Mouse (Mus musculus): ENCODE measurements around the gene Dzank1. TPM values are rescaled to one million over a fixed set of nuclear protein-coding genes. Genes with fewer than 3 reads are reported as not detected.

Gene Dzank1
- total RNA-seq, 2 experiments from 2014 or later = 171 to 174 TPM

DNA sequence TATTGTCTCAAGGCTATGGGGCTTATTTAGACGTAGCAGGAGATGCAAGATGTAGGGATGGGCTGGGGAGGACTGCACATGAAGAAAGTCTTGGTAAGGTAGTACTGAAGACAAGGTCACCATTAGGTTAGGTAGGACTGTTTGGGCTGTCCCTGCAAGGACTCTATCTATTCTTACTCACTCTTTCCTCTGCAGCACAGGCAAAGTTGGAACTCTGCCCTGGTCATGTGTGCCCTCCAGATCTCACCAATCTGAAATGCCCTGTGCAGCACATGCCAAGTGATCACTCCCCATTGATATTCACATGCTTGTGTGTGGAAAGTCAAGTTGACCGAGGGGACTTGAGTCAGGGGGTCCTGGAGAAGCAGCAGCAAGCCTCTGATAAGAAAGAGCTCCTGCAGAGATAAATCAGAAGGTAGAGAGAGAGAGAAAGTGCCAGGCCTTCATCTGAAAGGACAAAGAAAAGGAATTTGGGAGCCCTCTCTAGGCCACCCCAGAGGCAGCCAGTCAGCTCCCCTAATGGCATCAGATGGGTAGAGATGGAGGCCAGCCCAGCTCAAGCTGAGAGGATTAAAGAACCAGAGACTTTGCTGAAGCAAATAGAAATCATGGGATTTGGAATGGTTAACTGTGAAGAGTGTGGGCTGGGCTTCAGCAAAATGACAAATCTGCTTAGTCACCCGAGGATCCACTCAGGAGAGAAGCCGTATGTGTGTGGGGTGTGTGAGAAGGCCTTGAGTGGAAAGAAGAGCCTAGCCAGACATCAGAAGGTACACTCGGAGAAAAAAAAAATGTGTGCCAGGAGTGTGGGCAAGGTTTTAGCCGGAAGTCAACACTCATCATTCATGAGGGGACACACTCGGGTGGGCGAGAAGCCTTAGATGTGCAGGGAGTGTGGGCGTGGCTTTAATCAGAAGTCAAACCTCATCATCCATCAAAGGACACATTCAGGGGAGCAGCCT, 62.1 kb downstream of the Dzank1 start:
- peak overlapping the region; percentile 83 for H3K27ac ChIP-seq
- intact Hi-C loops (cut with DNase I) = loop anchor here (1.0 kb wide), 1 partner anchor 173 kb away; no protein-coding TSS in a partner anchor
- DNase-seq (ENCODE audit: extremely low spot score in 1 of 2, low spot score in 2 of 2) = peak in 1 of 2 experiments; percentile 56
- H3K4me3 ChIP-seq = no peak overlapping the region
- no peak for TF ChIP-seq CTCF (IDR thresholded peaks at IDR 0.05)

DNA sequence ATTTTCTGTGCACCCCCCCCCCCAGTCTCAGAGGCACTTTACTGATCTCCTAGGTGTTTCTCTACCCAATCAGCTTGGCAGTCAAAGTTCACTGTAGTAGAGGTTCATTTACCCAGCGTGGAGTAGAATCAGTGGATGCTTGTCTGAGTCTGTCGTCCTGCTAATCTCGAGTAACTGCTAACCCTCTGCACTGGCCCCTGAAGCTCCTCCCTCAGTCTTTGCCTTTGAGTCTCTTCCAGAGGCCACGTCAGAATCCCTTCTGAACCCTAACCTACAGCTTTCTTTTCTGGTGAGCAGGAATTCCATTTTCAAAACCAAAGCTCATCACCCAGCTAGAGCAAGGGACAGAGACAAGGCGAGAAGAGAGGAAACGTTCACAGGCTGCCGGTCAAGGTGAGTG, 63.0 kb downstream of the Dzank1 start:
- no peak for DNase-seq (ENCODE audit: extremely low spot score in 1 of 2, low spot score in 2 of 2)
- intact Hi-C loops (cut with DNase I) = no loop called here
- peak overlapping the region; percentile 83 for H3K27ac ChIP-seq
- no peak for TF ChIP-seq CTCF (IDR thresholded peaks at IDR 0.05)
- no peak overlapping the region for H3K4me3 ChIP-seq

DNA sequence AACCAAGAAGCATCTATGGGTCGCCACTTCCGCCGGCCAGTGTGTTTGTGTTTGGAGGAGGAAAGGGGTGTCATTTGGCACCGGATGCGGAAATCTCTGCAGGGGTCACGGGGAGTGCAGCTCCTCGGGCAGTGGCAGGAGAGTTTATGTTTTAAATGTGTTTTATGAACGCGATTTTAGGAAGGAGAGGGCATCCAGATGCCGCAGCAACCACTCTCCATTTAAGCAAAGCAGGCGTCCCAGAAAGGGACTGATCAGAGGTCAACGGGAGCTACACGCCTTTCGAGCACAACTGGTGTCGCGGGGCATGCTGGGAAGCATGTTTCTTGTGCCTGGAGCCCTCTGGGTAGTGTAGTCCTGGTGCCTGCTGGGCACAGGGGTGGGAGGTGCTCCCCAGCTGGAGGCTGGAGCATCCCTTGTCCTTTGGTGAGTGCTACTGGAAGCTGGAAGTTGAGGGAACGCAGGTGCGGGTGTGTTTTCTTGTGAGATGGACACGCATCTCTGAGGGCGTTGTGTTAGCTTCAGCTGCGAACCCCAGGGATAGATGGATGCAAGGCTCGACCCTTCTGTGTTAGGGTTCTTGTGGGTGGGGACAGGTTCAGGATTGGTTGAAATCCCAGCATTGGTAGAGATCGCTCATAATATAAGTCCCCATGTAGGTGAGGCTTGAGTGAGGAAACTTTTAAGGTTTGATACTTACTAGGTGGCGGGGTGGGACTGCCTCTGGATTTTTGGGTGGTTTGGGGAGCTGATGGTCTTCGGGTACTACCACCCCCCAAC, 68.0 kb downstream of the Dzank1 start:
- intact Hi-C loops (cut with DNase I) = loop anchor here (2.0 to 10.0 kb wide), 3 partner anchors 90 to 474 kb away; partner anchors contain the start of genes Kat14 and Pet117
- peak overlapping the region; percentile 98 for H3K27ac ChIP-seq
- peak; percentile 86 for DNase-seq (ENCODE audit: extremely low spot score in 1 of 2, low spot score in 2 of 2)
- H3K4me3 ChIP-seq = peak overlapping the region; percentile 82
- TF ChIP-seq CTCF (IDR thresholded peaks at IDR 0.05) = no peak

DNA sequence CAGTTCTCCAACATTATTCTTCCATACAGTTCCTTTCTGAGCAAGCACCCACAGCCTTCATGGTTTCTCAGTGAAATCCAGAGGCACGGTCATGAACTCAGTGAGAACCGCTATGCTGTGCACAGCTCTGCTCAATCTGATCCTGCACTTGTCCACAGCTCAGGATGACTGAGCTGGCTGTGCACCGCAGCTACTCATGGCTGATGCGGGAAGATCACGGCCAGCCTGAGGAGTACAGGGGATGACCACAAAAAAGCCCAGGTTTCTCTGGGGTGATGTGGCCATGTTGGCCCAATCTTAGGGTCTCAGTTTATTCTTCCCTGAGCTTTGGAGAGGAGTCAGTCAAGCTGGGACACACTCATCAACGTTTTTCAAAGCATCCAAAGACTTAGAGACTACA, 68.9 kb downstream of the Dzank1 start:
- intact Hi-C loops (cut with DNase I) = loop anchor here (2.0 to 10.0 kb wide), 3 partner anchors 90 to 474 kb away; partner anchors contain the start of genes Kat14 and Pet117
- H3K27ac ChIP-seq = peak overlapping the region; percentile 98; the same call in 1 of the 2 replicates
- H3K4me3 ChIP-seq = peak overlapping the region; percentile 82
- no peak for DNase-seq (ENCODE audit: extremely low spot score in 1 of 2, low spot score in 2 of 2)
- TF ChIP-seq CTCF (IDR thresholded peaks at IDR 0.05) = no peak

DNA sequence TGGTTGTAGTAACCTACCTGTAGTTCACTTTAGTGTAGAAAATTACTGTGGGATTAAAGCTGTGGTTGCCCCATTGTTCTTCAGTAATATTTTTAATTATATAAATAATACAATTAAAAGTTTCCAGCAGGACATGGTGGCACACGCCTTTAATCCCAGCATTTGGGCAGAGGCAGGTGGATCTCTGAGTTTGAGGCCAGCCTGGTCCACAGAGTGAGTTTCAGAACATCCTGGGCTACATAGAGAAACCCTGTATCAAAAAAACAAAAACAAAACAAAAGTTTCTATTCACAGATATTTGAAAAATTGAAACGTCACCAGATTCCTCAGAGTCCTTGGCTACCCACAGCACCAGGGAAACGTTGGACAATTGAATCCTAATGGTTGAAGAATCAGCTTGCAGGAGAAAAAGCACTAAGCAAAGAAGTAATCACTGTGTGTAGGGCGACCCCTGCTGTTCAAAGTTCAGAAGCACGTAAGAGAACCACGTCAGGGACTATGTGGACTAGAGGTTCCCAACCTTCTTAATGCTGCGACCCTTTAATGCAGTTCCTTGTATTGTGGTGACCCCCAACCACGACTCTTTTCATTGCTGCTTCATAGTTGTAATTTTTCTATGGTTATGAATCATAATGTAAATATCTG, 74.7 kb downstream of the Dzank1 start:
- intact Hi-C loops (cut with DNase I) = loop anchor here (2.0 to 10.0 kb wide), 7 partner anchors 40 to 1340 kb away; no protein-coding TSS in a partner anchor
- Histone ChIP-seq H3K4me3 (no peak overlapping the region), H3K27ac (no peak overlapping the region)
- DNase-seq (ENCODE audit: extremely low spot score in 1 of 2, low spot score in 2 of 2) = peak; percentile 79 to 82
- peak; percentile 91 for TF ChIP-seq CTCF (IDR thresholded peaks at IDR 0.05)

DNA sequence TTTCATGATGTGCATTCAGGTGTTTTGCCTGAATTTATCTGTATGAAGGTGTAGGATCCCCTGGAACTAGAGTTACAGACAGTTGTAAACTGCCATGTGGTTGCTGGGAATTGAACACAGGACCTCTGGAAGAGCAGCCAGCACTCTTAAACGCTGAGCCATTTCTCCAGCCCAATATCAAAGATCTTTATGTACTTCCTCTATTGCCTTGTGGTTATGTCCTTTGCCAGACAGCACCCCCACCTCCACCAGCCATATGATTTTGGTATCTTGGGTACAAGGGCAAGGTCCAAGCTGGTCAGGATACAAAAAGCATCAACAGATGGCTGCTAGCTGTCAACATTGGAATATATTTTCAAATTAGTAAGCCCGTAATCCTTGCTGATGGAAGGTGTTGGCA, 76.8 kb downstream of the Dzank1 start:
- H3K27ac ChIP-seq = no peak overlapping the region
- no peak overlapping the region for H3K4me3 ChIP-seq
- intact Hi-C loops (cut with DNase I) = loop anchor here (5.0 to 10.0 kb wide), 5 partner anchors 38 to 1338 kb away; no protein-coding TSS in a partner anchor
- DNase-seq (ENCODE audit: extremely low spot score in 1 of 2, low spot score in 2 of 2) = no peak
- no peak for TF ChIP-seq CTCF (IDR thresholded peaks at IDR 0.05)

DNA sequence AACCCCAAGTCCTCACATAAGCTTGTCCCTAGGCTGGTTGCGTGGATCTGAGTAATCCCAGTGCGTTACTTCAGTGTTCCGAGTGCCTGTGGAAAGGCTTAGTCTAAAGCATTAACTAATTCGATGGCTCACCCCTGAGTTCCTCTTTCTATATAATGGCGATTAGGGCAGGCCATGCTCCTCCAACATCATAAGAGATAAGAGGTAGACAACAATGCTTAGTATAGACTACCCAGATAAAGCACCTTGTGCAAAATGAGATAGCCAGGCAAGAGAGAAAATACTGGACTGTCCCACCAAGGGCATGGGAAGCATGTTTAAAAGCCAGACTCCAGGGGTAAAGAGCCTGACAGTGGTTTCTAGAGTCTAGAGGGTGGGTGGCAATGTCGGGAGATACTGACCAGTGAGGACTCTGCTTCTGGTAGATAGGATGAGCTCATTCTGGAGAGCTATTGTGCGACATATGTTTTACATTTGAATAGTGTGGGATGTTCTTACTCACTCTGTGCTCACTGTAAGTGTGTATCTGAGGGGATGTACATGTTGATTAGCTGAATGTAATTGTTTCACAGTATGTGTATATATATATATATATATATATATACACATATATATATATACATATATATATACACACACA, 80.7 kb downstream of the Dzank1 start:
- DNase-seq (ENCODE audit: extremely low spot score in 1 of 2, low spot score in 2 of 2) = no peak
- TF ChIP-seq CTCF (IDR thresholded peaks at IDR 0.05) = no peak
- intact Hi-C loops (cut with DNase I) = no loop called here
- Histone ChIP-seq H3K27ac (no peak overlapping the region), H3K4me3 (no peak overlapping the region)

DNA sequence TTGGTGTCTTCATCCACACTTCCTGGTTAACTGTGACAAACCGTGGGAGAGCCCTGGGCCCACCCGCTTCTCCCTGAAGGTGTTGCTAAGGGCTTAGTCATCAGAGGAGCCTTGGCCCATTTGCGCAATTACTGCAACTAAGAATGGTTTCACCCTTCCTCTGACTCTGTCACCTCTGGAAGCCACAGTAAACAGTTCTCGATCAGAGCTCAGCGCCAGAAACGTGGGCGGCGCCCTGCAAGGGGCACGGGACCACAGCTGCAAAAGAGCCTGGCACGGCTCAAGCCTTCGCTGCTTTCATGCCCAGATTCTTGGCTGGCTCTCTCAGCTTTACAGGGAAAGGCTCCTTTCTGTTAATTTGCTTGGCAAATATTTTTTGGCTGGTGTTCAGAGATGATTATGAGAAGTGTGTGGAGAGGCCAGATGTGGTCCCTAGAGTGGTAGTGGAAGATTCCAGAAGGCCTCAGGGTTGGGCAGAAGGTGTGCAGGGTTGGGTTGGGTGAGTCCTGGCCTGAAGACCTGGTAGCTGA, 85.8 kb downstream of the Dzank1 start:
- no peak overlapping the region for H3K4me3 ChIP-seq
- peak overlapping the region; percentile 65 for H3K27ac ChIP-seq
- intact Hi-C loops (cut with DNase I) = loop anchor here (2.0 to 5.0 kb wide), 2 partner anchors 27 to 149 kb away; no protein-coding TSS in a partner anchor
- TF ChIP-seq CTCF (IDR thresholded peaks at IDR 0.05) = no peak
- peak; percentile 57 to 59 for DNase-seq (ENCODE audit: extremely low spot score in 1 of 2, low spot score in 2 of 2)

DNA sequence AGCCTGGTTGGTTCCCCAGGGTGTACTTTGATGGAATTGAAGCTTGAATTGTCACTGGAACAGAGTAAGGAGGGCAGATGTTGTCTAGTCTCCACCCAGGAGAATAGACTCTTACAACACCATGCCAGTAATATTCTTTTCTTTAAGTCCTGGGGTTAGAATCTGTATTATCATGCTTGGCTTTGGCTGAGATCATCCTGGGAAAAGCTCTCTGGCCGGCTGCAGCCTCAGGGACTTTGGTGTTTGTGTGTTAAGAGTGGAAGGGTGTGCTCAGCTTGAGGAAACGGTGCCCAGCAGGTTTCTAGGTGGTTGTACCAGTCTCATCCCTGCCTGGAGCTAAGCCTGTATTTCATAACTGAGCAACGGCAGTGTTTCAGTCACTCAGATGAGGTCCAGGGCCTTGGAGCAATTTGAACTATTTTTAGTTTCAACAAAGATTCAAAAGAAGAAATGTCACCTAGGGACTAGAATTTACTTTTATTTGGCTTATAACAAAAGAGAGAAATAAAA, 88.0 kb downstream of the Dzank1 start:
- no peak for TF ChIP-seq CTCF (IDR thresholded peaks at IDR 0.05)
- H3K27ac ChIP-seq = no peak overlapping the region
- H3K4me3 ChIP-seq = no peak overlapping the region
- DNase-seq (ENCODE audit: extremely low spot score in 1 of 2, low spot score in 2 of 2) = no peak
- intact Hi-C loops (cut with DNase I) = no loop called here

DNA sequence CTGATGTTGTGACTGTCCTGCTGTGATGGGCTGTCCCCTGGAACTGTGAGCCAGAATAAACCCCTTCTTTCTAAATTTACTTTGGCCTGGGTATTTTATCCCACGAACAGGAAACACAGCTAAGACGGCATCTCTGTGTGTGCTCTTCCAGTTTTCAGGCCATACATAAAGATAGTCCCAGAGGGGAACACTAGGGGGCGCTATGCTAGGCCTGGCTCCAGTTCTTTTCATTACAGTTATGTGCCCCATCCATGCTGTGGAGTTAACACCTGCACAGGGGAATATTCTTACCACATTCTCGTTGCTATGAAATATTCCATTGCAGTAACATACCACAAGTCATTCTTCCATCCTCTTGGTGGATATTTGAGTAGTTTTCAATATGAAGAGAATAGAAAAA, 88.8 kb downstream of the Dzank1 start:
- intact Hi-C loops (cut with DNase I) = no loop called here
- TF ChIP-seq CTCF (IDR thresholded peaks at IDR 0.05) = peak; percentile 35
- Histone ChIP-seq H3K27ac (no peak overlapping the region), H3K4me3 (no peak overlapping the region)
- no peak for DNase-seq (ENCODE audit: extremely low spot score in 1 of 2, low spot score in 2 of 2)

All from left cerebral cortex, adult 2 months (tissue).